Mouse (Mus musculus) spleen, postnatal 10 days (tissue): ENCODE measurements around the gene Tppp3.

Source experiments
- DNase-seq, 2 experiments: peaks; one replicate each; pipeline ENCODE4 v3.0.0; 2021 to 2022; ENCODE audit warnings: low spot score in 2 of 2

Gene Tppp3

GRCm38 (mm10) chr8:105468002-105468720 lies 3.2 kb downstream of the Tppp3 start:
- DNase-seq, result no peak

GRCm38 (mm10) chr8:105467396-105467985 lies 3.8 kb downstream of the Tppp3 start:
- DNase-seq, result no peak

- DNase-seq, result no peak
Observed at GRCm38 (mm10) chr8:105466700-105467291, 4.5 kb downstream of the Tppp3 start.

GRCm38 (mm10) chr8:105466246-105466645 lies 5.1 kb downstream of the Tppp3 start:
- DNase-seq, result no peak

- DNase-seq, result no peak
Observed at GRCm38 (mm10) chr8:105464595-105464994, 6.7 kb downstream of the Tppp3 start.

GRCm38 (mm10) chr8:105461085-105461803 lies 10.1 kb downstream of the Tppp3 start:
- DNase-seq, result no peak

- DNase-seq, result no peak
Observed at GRCm38 (mm10) chr8:105455218-105455617, 16.1 kb downstream of the Tppp3 start.

- DNase-seq, result no peak
Observed at GRCm38 (mm10) chr8:105454088-105454487, 17.2 kb downstream of the Tppp3 start.

- DNase-seq, result no peak
Observed at GRCm38 (mm10) chr8:105453296-105453695, 18.0 kb downstream of the Tppp3 start.

- DNase-seq, result no peak
Observed at GRCm38 (mm10) chr8:105451903-105452603, 19.3 kb downstream of the Tppp3 start.

- DNase-seq, result no peak
Observed at GRCm38 (mm10) chr8:105450977-105451376, 20.3 kb downstream of the Tppp3 start.

- DNase-seq, result peak in 1 of 2 experiments; percentile 26
Observed at GRCm38 (mm10) chr8:105448596-105448995, 22.7 kb downstream of the Tppp3 start.

GRCm38 (mm10) chr8:105448188-105448587 lies 23.1 kb downstream of the Tppp3 start:
- DNase-seq, result no peak

GRCm38 (mm10) chr8:105446127-105446552 lies 25.2 kb downstream of the Tppp3 start:
- no peak for DNase-seq

GRCm38 (mm10) chr8:105445296-105446126 lies 25.8 kb downstream of the Tppp3 start:
- DNase-seq, result no peak

- DNase-seq, result no peak
Observed at GRCm38 (mm10) chr8:105442661-105443060, 28.7 kb downstream of the Tppp3 start.

- peak; percentile 55 to 80 for DNase-seq
Observed at GRCm38 (mm10) chr8:105441433-105441832, 29.9 kb downstream of the Tppp3 start.

GRCm38 (mm10) chr8:105438865-105439264 lies 32.5 kb downstream of the Tppp3 start:
- DNase-seq, result peak in 1 of 2 experiments; percentile 74

GRCm38 (mm10) chr8:105437078-105437748 lies 34.1 kb downstream of the Tppp3 start:
- DNase-seq, result no peak

- no peak for DNase-seq
Observed at GRCm38 (mm10) chr8:105436218-105436617, 35.1 kb downstream of the Tppp3 start.
